Mouse (Mus musculus): ENCODE measurements around the gene Numbl.

Gene Numbl

GRCm38 (mm10) chr7:27255721-27256120, 2.5 kb upstream of the Numbl start:
- peak; percentile 45 for DNase-seq (ENCODE audit: low read depth)

DNA sequence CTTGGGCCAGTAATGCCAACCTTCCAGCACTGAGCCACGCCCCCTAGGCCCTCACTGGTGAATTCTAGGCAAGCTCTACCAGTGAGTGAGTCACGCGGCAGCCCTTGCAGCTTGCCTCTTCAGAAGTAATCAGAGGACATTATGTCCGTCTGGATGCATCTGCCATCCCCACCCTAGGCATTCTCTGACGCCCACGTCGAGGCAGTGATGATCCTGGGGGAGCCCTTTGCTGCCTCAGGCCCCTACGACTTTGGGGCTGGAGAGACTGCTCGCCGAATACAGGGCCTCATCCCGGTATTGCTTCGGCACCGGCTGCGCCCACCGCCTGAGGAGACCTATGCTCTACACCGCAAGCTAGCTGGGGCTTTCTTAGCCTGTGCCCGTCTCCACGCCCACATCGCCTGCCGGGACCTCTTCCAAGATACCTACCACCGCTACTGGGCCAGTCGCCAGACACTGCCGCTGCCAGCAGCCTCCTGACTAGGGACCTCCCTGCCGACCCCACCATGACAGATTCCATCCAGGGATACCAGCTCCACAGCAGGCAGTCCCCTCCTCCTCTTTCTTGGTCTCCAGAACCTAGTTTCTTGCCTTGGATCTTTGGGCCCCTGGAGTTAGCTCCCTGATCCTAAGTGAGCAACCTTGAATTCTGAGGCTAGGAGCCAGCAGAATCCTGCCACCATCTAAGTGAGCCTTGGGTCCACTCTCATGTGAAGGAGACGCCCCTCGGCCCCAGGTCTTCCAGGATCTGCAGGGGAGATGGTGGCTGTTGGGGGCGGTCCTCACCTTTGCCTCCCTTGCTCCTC, 984 bp upstream of the Numbl start:
- DNase-seq (ENCODE audit: low read depth): no peak

GRCm38 (mm10) chr7:27257852-27258204, 405 bp upstream of the Numbl start:
- DNase-seq (ENCODE audit: low read depth): no peak

DNA sequence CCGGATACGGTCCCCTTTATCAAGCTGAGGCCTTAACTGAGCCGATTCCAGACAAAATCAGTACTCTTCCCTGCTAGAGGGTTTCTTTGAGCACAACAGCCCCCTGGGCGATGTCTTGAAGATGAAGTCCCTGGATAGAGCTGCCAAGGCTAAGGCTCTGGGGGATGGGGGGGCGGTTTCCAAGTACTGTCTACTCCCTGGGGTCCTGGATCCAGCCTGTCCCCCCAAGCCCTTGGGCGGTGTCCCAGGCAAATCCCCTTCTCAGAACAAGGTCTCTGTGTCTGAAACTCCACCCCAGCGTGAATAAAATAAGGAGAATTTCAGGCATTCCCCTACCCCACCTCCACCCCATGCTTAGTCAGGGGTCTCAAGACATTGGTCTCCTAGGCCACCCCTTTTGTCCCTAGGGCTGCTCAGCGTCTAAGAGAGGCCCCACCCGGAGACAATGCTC, 1.1 kb downstream of the Numbl start:
- DNase-seq (ENCODE audit: low read depth): no peak

GRCm38 (mm10) chr7:27259771-27260170, 1.5 kb downstream of the Numbl start:
- peak; percentile 45 for DNase-seq (ENCODE audit: low read depth)

DNA sequence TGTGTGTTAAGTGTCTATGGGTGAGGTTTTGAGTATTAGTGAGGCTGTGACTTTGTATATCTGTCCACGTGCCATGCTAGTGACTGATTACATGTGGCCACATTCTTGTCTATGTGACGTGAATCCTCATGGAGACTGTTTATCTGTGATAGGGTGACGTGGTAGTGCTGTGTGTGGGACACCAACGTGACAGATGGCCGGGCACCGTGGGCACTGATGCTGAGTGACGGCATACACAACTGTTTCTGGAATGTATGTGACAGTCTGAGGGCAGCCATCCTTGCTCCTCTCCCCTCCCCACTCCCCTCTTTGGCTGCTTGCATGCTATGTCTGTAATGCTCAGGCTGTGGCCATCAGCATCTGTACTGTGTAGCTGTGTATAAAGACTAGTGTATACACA, 2.6 kb downstream of the Numbl start:
- DNase-seq (ENCODE audit: low read depth): no peak

DNA sequence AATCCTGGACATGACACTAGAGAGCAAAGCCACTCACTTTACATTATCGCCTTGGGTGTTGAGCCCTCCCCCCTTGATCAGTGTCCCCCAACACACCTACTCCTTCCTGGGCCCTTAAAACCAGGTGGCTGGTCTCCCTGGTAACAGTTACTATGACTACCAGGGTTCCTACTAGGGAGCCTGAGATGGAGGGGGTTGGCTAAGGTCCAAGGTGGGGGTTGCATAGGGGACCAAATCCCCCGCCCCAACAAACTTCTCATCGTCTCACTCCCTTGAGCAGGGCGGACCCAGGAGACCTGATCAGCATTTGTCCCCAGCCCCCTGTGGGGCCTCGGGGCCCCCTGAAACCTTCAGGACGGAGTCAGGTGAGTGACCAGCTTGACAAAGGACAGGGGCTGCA, 3.7 kb downstream of the Numbl start:
- DNase-seq (ENCODE audit: low read depth): no peak

GRCm38 (mm10) chr7:27264761-27265160, 6.5 kb downstream of the Numbl start:
- no peak for DNase-seq (ENCODE audit: low read depth)

DNA sequence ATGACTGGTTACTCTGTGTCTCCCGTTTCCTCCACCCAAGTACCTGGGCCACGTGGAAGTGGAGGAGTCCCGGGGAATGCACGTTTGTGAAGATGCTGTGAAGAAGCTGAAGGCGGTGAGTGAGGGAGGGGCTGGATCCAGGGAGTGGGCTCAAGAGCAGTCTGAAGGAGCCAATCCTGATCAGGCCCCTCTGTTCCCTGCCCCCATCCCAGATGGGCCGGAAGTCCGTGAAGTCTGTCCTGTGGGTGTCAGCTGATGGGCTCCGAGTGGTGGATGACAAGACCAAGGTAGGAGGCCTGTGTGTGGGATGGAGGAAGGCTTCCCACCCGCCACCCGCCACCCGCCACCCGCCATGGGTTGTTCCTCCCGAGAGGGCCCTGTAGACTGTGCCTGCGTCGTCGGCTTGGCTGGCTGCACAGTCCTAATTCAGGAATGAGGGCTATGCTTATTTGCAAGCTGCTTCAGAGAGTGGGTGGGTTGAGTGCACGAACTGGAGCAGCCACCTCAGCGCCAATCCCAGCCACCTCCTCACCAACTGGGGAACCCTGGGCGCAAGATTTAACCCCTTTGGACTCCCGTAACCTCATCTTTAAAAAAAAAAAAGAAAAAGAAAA, 8.4 kb downstream of the Numbl start:
- DNase-seq (ENCODE audit: low read depth): no peak

- no peak for DNase-seq (ENCODE audit: low read depth)
These were observed 13.2 kb downstream of the Numbl start for GRCm38 (mm10) chr7:27271423-27271822.

DNA sequence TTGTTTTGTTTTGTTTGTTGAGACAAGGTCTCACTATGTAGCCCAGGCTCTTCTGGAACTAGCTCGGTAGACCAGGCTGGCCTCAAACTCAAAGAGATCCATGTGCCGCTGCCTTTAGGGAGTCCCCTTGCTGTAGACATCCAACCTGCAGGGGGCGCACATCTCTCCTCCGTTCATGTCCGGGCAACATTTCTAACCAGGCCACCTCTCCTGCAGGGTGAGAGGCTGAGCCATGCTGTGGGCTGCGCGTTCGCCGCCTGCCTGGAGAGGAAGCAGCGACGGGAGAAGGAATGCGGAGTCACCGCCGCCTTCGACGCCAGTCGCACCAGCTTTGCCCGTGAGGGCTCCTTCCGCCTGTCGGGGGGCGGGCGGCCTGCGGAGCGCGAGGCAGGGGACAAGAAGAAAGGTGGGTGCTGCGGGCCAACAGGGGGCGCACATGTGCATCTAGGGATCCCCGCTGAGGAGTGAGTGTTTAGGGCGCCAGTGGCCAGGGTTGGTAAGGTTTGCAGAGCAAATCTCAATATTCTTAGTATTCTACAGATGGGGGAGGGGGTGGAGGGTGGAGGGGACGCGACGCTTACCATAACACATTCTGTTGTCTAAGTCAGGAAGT, 15.6 kb downstream of the Numbl start:
- peak; percentile 54 for DNase-seq (ENCODE audit: low read depth)

GRCm38 (mm10) chr7:27274916-27275315, 16.7 kb downstream of the Numbl start:
- no peak for DNase-seq (ENCODE audit: low read depth)

DNA sequence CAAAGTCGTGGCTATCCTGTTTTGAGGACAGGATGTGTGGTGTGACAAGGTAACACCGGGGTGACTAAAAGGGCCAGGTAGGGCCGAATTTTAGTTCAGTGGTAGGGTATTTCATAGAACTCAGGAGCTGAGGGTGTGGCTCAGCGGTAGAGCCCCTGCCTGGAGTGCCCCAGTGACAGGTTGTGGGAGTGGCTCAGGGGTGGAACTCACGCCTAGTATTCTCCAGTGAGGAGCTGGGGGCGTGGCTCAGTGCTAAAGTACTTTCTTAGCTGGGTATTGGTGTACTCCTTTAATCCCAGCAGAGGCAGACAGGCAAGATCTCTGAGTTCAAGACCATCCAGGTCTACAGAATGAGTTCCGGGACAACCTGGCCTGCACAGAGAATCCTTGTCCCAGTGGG, 17.8 kb downstream of the Numbl start:
- peak; percentile 40 for DNase-seq (ENCODE audit: low read depth)

DNA sequence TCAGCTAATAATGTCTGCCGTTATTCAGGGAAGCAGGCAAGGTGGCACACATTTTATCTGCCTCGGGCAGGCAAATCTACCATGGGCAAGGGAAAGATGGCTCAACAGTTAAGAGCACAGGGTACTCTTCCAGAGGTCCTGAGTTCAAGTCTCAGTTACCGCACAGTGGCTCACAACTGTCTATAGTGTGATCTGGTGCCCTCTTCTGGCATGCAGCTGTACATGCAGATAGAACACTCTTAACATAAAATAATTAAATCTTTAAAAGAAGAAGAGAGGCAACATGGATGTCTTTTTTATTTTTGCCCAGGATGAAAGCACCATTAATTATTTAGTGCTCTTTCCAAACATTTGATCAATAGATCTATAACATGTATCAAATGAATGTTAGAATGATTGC, 19.0 kb downstream of the Numbl start:
- DNase-seq (ENCODE audit: low read depth): peak; percentile 45

DNA sequence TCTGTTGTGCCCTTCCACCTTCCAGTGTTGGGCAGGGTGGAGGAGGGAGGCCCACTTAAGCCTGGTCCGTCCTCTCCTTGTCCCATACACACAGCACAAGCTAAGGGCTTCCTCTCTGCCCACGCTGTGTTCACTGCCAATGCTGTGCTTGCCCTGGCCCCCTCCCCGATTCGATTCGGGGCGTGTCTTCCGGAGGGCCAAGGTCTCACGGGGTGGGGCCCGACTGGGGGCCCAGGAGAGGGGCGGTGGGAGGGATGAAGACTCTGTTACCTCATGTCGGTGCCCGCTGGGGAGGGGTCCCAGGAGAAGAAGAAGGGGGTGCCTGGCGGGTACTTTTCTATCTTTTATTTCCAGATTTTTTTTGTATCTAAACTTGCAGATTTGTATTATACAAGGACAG, 23.5 kb downstream of the Numbl start:
- DNase-seq (ENCODE audit: low read depth): no peak

- DNase-seq (ENCODE audit: low read depth): no peak
These were observed 24.0 kb downstream of the Numbl start for GRCm38 (mm10) chr7:27282225-27282624.

DNA sequence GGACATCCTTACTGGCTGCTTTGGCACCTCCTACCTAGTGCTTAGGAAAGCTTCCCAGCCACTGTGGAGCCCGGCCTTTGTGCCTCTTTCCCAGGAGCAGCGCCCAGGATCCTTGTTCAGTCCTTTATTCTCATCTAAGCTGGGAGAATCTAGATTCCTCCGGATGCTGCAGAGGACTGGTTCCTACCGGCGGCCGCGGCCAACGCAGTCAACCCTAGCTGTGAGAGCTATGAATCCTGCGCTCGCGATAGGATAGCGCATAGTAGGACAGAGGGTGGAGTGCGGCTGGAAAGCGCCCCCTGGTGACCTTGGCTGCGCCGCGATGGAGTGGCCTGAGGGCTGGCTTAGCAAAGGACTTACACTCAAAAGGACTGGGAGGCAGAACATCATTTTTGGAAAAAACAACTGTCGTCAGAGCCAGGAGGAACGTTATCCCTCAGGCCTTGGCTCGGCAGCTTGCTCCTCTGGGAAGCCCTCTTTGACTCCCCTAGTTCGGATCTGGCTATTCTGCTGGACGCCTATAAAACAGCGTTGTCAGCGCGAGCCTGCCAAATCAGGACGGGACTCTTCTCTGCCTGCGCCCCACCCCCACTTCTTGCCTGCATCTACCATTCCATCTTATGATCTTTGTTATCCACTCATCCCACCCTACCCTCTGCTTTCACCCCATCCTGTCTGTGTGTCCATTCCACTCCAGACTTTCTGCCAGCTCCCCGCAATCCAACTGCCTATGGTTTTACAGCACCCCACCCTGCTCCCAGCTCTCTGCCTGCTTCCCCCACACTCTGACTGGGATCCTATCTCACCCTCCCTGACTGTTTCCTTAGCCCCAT, 26.8 kb downstream of the Numbl start:
- DNase-seq (ENCODE audit: low read depth): peak; percentile 39

DNA sequence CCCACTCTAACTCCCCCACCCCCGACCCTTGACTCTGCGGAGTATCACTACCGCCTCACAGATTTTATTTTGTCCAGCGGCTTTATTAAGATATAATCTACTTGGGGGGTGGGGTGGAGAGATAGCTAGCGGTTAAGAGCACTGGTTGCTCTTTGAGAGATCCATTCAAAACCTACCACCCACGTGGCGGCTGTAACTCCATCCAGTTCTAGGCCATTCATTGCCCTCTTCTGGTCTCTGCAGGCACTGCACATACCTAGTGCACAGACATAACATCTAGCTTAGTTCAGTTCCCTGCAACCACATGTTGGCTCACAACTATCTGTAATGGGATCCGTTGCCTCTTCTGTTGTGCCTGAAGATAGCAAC, 27.4 kb downstream of the Numbl start:
- DNase-seq (ENCODE audit: low read depth): peak; percentile 73

DNA sequence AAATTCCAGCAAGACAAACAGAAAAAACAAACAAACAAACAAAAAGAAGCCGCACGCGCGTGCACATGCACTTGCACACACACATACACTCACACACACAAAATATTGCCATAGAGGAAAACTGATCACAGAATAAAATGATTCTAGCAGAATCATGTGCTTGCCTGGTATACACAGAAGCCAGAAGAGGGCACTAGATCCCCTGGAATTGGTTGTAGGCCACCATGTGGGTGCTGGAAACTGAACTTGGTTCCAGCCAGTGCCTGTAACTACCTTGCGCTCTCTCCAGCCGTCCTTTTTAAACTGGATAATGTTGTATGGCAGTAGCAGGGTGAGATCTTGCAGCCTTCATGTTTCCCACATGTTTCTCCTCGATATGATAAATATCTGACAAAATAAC, 30.5 kb downstream of the Numbl start:
- DNase-seq (ENCODE audit: low read depth): no peak

GRCm38 (mm10) chr7:27290555-27290954, 32.3 kb downstream of the Numbl start:
- no peak for DNase-seq (ENCODE audit: low read depth)

- DNase-seq (ENCODE audit: low read depth): no peak
These were observed 33.7 kb downstream of the Numbl start for GRCm38 (mm10) chr7:27291795-27292466.

- DNase-seq (ENCODE audit: low read depth): no peak
These were observed 37.7 kb downstream of the Numbl start for GRCm38 (mm10) chr7:27295956-27296355.
